Mouse (Mus musculus) G1E (cell line): ENCODE measurements around the gene Fndc3c1.

ENCODE experiments used
- CTCF ChIP-seq: IDR thresholded peaks from 2 replicates; pipeline ENCODE4 v1.5.1; 2012; ENCODE audit warnings: low read depth, low read length, inconsistent platforms, mixed read lengths
- GATA2 ChIP-seq: IDR thresholded peaks from 2 replicates; pipeline ENCODE4 v1.6.1; 2012; ENCODE audit warnings: low read depth, low read length, inconsistent platforms, borderline replicate concordance
- TAL1 ChIP-seq: conservative IDR thresholded peaks from 2 replicates; pipeline ENCODE4 v1.6.1; 2012; ENCODE audit warnings: low read depth, low read length, inconsistent platforms, mixed read lengths

GRCm38 (mm10) chrX:106380608-106381007, 104.6 kb downstream of the Fndc3c1 start:
- TF ChIP-seq TAL1 (no peak), GATA2 (no peak), CTCF (no peak)
